13 mouse cellular contexts compared by ENCODE assay signal in genomic region chr10:116386391-116386885, GRCm38 (mm10).
DNase-seq lines count a peak whose midpoint lies in the region; ATAC-seq and TF ChIP-seq lines count a peak whose summit lies in the region.
"Had no signal": no experiment of that assay in that cellular context is flagged by ENCODE, and none has a peak within 500 bp of the region (broad histone marks: within the 10 kb centered on the region; RNA-seq: fewer than 3 reads in every experiment).

No protein-coding gene starts in this region.

- H3K4me2 ChIP-seq in heart, embryonic 12.5 days = no peak overlapping the region
- H3K4me2 ChIP-seq: liver, embryonic 15.5 days had no signal

- intact Hi-C loops in left cerebral cortex, adult 2 months (cut with DNase I) = no loop called here

- no peak overlapping the region for H3K9ac ChIP-seq in heart, embryonic 12.5 days
- H3K9ac ChIP-seq: liver, embryonic 15.5 days had no signal

- WGBS in cerebellum, adult 2 months = 34% methylated on average over 7 of the region's 7 CpGs
- 22% methylated on average over 7 of the region's 7 CpGs for WGBS in kidney, adult 2 months
- 48% methylated on average over 7 of the region's 7 CpGs for WGBS in heart, embryonic 12.5 days

- ATAC-seq in heart, embryonic 12.5 days (ENCODE audit: insufficient number of reproducible peaks, low FRiP score) = no peak
- ATAC-seq: intestine, embryonic 16.5 days had no signal

- no peak overlapping the region for H3K27ac ChIP-seq in cerebellum, adult 2 months (ENCODE audit: insufficient read depth, low read length)
- H3K27ac ChIP-seq in kidney, adult 2 months (ENCODE audit: insufficient read depth, low read depth, low read length) = no peak overlapping the region
- H3K27ac ChIP-seq in left cerebral cortex, adult 2 months = no peak overlapping the region
- H3K27ac ChIP-seq in heart, embryonic 12.5 days (ENCODE audit: poor library complexity, severe bottlenecking) = no peak overlapping the region
- H3K27ac ChIP-seq: liver, embryonic 15.5 days had no signal

- DNase-seq in cerebellum, adult 2 months = peak; percentile 30 to 38
- no peak for DNase-seq in cerebellum, adult 11-12 months
- DNase-seq in kidney, adult 2 months = peak; percentile 46
- DNase-seq in kidney, adult 11 months = no peak
- peak; percentile 72 for DNase-seq in retina, postnatal 1 day
- no peak for DNase-seq in retina, embryonic 14.5 days (ENCODE audit: low spot score)
- DNase-seq in left cerebral cortex, adult 2 months (ENCODE audit: extremely low spot score in 1 of 2, low spot score in 2 of 2) = no peak
- DNase-seq: heart, postnatal 36 days; layer of hippocampus, adult 9-11 months; lung, postnatal 36 days had no signal

- no peaks in the 10 kb centered on the region for H3K27me3 ChIP-seq in cerebellum, adult 2 months (ENCODE audit: control insufficient read depth, insufficient read depth, low read length)
- no peaks in the 10 kb centered on the region for H3K27me3 ChIP-seq in kidney, adult 2 months (replicated peaks; ENCODE audit: control insufficient read depth, insufficient read depth, low read length)
- H3K27me3 ChIP-seq in heart, embryonic 12.5 days (replicated peaks) = no peaks in the 10 kb centered on the region
- H3K27me3 ChIP-seq: liver, embryonic 15.5 days had no signal

- H3K9me3 ChIP-seq in heart, embryonic 12.5 days (replicated peaks) = no peaks in the 10 kb centered on the region
- H3K9me3 ChIP-seq: liver, embryonic 15.5 days had no signal

- TF ChIP-seq POLR2A in cerebellum, adult 2 months (IDR thresholded peaks at IDR 0.05; ENCODE audit: borderline replicate concordance, insufficient read depth, low read length) = no peak
- no peak for TF ChIP-seq POLR2A in kidney, adult 2 months (IDR thresholded peaks at IDR 0.05; ENCODE audit: low read depth, low read length)

- H3K4me3 ChIP-seq in cerebellum, adult 2 months (replicated peaks; ENCODE audit: insufficient read depth, low read depth, low read length) = no peak overlapping the region
- no peak overlapping the region for H3K4me3 ChIP-seq in kidney, adult 2 months (ENCODE audit: insufficient read depth, low read depth, low read length)
- no peak overlapping the region for H3K4me3 ChIP-seq in left cerebral cortex, adult 2 months
- no peak overlapping the region for H3K4me3 ChIP-seq in heart, embryonic 12.5 days
- H3K4me3 ChIP-seq: liver, embryonic 15.5 days had no signal

- no peak for TF ChIP-seq CTCF in cerebellum, adult 2 months (IDR thresholded peaks at IDR 0.05; ENCODE audit: borderline replicate concordance, insufficient read depth, low read depth, low read length)
- TF ChIP-seq CTCF in kidney, adult 2 months (conservative IDR thresholded peaks at IDR 0.05; ENCODE audit: insufficient read depth, insufficient read length, low read depth, low read length) = no peak
- TF ChIP-seq CTCF in left cerebral cortex, adult 2 months (IDR thresholded peaks at IDR 0.05) = no peak

- no peaks in the 10 kb centered on the region for H3K36me3 ChIP-seq in kidney, adult 2 months (ENCODE audit: control insufficient read depth, insufficient read depth, low read length)
- H3K36me3 ChIP-seq in heart, embryonic 12.5 days = peaks cover 11% of the 10 kb centered on the region
- H3K36me3 ChIP-seq: liver, embryonic 15.5 days had no signal

- peaks cover 6% of the 10 kb centered on the region for H3K4me1 ChIP-seq in cerebellum, adult 2 months (ENCODE audit: control insufficient read depth, insufficient read depth, low read length)
- H3K4me1 ChIP-seq in kidney, adult 2 months (ENCODE audit: control insufficient read depth, insufficient read depth, low read length) = no peaks in the 10 kb centered on the region
- no peaks in the 10 kb centered on the region for H3K4me1 ChIP-seq in heart, embryonic 12.5 days (replicated peaks)
- H3K4me1 ChIP-seq: liver, embryonic 15.5 days had no signal

Comparison
In these comparisons a context has a peak if more than half of its experiments do, and no peak if none do; other contexts are left out.
1. DNase-seq: peak in cerebellum, adult 2 months (2 of 2), kidney, adult 2 months (single experiment) and retina, postnatal 1 day (single experiment); none in cerebellum, adult 11-12 months (single experiment), kidney, adult 11 months (single experiment), retina, embryonic 14.5 days (single experiment) and left cerebral cortex, adult 2 months (0 of 2).